Comparison of ENCODE assay signal across 19 mouse cellular contexts in genomic region chr9:14596858-14597257, GRCm38 (mm10). TPM values are rescaled to one million over a fixed set of nuclear protein-coding genes. Genes with fewer than 3 reads are reported as not detected.
DNase-seq lines count a peak whose midpoint lies in the region; ATAC-seq and TF ChIP-seq lines count a peak whose summit lies in the region.
"Had no signal": no experiment of that assay in that cellular context is flagged by ENCODE, and none has a peak within 500 bp of the region (broad histone marks: within the 10 kb centered on the region; RNA-seq: fewer than 3 reads in every experiment).

No protein-coding gene starts in this region.

- H3K36me3 ChIP-seq in heart, embryonic 12.5 days, result peaks cover 40% of the 10 kb centered on the region
- peaks cover 22% of the 10 kb centered on the region for H3K36me3 ChIP-seq in lung, embryonic 16.5 days (ENCODE audit: control insufficient read depth, insufficient read depth, low read length)
- H3K36me3 ChIP-seq in myocyte (ENCODE audit: control insufficient read depth, insufficient read depth), result peaks cover 29% of the 10 kb centered on the region
- peaks cover 6% of the 10 kb centered on the region for H3K36me3 ChIP-seq in midbrain, embryonic 16.5 days (ENCODE audit: control insufficient read depth, insufficient read depth, low read length)

- TF ChIP-seq CTCF in lung, adult 2 months (IDR thresholded peaks at IDR 0.05; ENCODE audit: insufficient read depth, low read length), result no peak

- intact Hi-C loops in gastrocnemius, postnatal 14 days (cut with DNase I; ENCODE audit: low total_unique reads), result no loop called here

- peaks cover 68% of the 10 kb centered on the region for H3K79me2 ChIP-seq in myocyte (ENCODE audit: control insufficient read depth, insufficient read depth)

- H3K4me2 ChIP-seq in heart, embryonic 12.5 days, result no peak overlapping the region
- H3K4me2 ChIP-seq in lung, embryonic 16.5 days (ENCODE audit: low read depth, low read length), result no peak overlapping the region
- H3K4me2 ChIP-seq in myocyte (ENCODE audit: low read depth), result peak overlapping the region; percentile 8
- H3K4me2 ChIP-seq in midbrain, embryonic 16.5 days (ENCODE audit: low read length), result no peak overlapping the region
- H3K4me2 ChIP-seq: hindbrain, embryonic 12.5 days; liver, embryonic 11.5 days; lung, embryonic 15.5 days; neural tube, embryonic 15.5 days had no signal

- no peak overlapping the region for H3ac ChIP-seq in myocyte (ENCODE audit: control insufficient read depth, insufficient read length)

- no peak overlapping the region for H3K9ac ChIP-seq in heart, embryonic 12.5 days
- H3K9ac ChIP-seq in lung, embryonic 16.5 days (ENCODE audit: low read length), result no peak overlapping the region
- no peak overlapping the region for H3K9ac ChIP-seq in midbrain, embryonic 16.5 days (ENCODE audit: low read depth, low read length)
- H3K9ac ChIP-seq: hindbrain, embryonic 12.5 days; lung, embryonic 15.5 days; neural tube, embryonic 15.5 days had no signal

- no peaks in the 10 kb centered on the region for H3K9me3 ChIP-seq in heart, embryonic 12.5 days (replicated peaks)
- no peaks in the 10 kb centered on the region for H3K9me3 ChIP-seq in lung, embryonic 16.5 days (ENCODE audit: control insufficient read depth, low read length)
- H3K9me3 ChIP-seq in midbrain, embryonic 16.5 days (replicated peaks; ENCODE audit: control insufficient read depth, low read length, poor library complexity, severe bottlenecking), result no peaks in the 10 kb centered on the region
- H3K9me3 ChIP-seq: hindbrain, embryonic 12.5 days; lung, embryonic 15.5 days; neural tube, embryonic 15.5 days had no signal

- H3K4me1 ChIP-seq in heart, embryonic 12.5 days (replicated peaks), result peaks cover 55% of the 10 kb centered on the region
- H3K4me1 ChIP-seq in lung, embryonic 16.5 days (replicated peaks; ENCODE audit: control insufficient read depth, insufficient read depth, low read length), result peaks cover 14% of the 10 kb centered on the region; the same call in 1 of the 2 replicates
- peaks cover 10% of the 10 kb centered on the region; the same call in 1 of the 2 replicates for H3K4me1 ChIP-seq in lung, adult 2 months (ENCODE audit: control insufficient read depth, insufficient read depth, low read length)
- H3K4me1 ChIP-seq in midbrain, embryonic 16.5 days (ENCODE audit: control insufficient read depth, insufficient read depth, low read length), result no peaks in the 10 kb centered on the region
- H3K4me1 ChIP-seq: lung, embryonic 15.5 days had no signal

- no peak for TF ChIP-seq POLR2A in lung, adult 2 months (IDR thresholded peaks at IDR 0.05; ENCODE audit: borderline replicate concordance, extremely low read depth, low read depth, low read length)
- TF ChIP-seq POLR2A in myocyte (IDR thresholded peaks at IDR 0.05; ENCODE audit: insufficient read length, low read depth), result no peak

- WGBS in heart, embryonic 12.5 days, result 69% methylated on average over 7 of the region's 7 CpGs
- 70% methylated on average over 7 of the region's 7 CpGs for WGBS in lung, embryonic 16.5 days
- WGBS in lung, adult 2 months, result 61% methylated on average over 7 of the region's 7 CpGs
- WGBS in midbrain, embryonic 16.5 days, result 91% methylated on average over 7 of the region's 7 CpGs

- H3K27ac ChIP-seq in heart, embryonic 12.5 days (ENCODE audit: poor library complexity, severe bottlenecking), result peak overlapping the region; percentile 63
- no peak overlapping the region for H3K27ac ChIP-seq in lung, embryonic 16.5 days (ENCODE audit: low read length)
- no peak overlapping the region for H3K27ac ChIP-seq in midbrain, embryonic 16.5 days (ENCODE audit: low read length)
- H3K27ac ChIP-seq: hindbrain, embryonic 12.5 days; lung, embryonic 15.5 days; neural tube, embryonic 15.5 days had no signal

- H3K4me3 ChIP-seq in heart, embryonic 12.5 days, result no peak overlapping the region
- H3K4me3 ChIP-seq in lung, embryonic 16.5 days (ENCODE audit: low read length), result no peak overlapping the region
- H3K4me3 ChIP-seq in lung, adult 2 months (replicated peaks; ENCODE audit: extremely low read depth, low read depth, low read length), result no peak overlapping the region
- no peak overlapping the region for H3K4me3 ChIP-seq in myocyte
- no peak overlapping the region for H3K4me3 ChIP-seq in midbrain, embryonic 16.5 days (ENCODE audit: low read depth, low read length)
- H3K4me3 ChIP-seq: hindbrain, embryonic 12.5 days; lung, embryonic 15.5 days; neural tube, embryonic 15.5 days had no signal

- no peaks in the 10 kb centered on the region for H3K27me3 ChIP-seq in heart, embryonic 12.5 days (replicated peaks)
- H3K27me3 ChIP-seq in lung, embryonic 16.5 days (ENCODE audit: control insufficient read depth, insufficient read depth, low read depth, low read length), result no peaks in the 10 kb centered on the region
- H3K27me3 ChIP-seq in myocyte (ENCODE audit: control insufficient read depth, insufficient read depth, insufficient read length), result no peaks in the 10 kb centered on the region
- H3K27me3 ChIP-seq in midbrain, embryonic 16.5 days (ENCODE audit: control insufficient read depth, insufficient read depth, low read depth, low read length), result no peaks in the 10 kb centered on the region
- H3K27me3 ChIP-seq: hindbrain, embryonic 12.5 days; lung, embryonic 15.5 days; neural tube, embryonic 15.5 days had no signal

- ATAC-seq in heart, embryonic 12.5 days (ENCODE audit: insufficient number of reproducible peaks, low FRiP score), result no peak
- peak; percentile 54; the same call in 1 of the 2 replicates for ATAC-seq in lung, embryonic 16.5 days (ENCODE audit: low read depth)
- ATAC-seq in midbrain, embryonic 16.5 days, result no peak
- ATAC-seq: activated CD4-positive, CD25-positive, alpha-beta regulatory T cell, adult 4 months; inflammation-experienced regulatory T-cells, adult 6 months had no signal

- no peak for DNase-seq in heart, adult 18-20 months
- no peak for DNase-seq in lung, adult 2 months
- peak; percentile 56 for DNase-seq in gastrocnemius, postnatal 14 days
- DNase-seq in ovary, adult 18-20 months (ENCODE audit: low spot score), result no peak
- DNase-seq: cerebellum, adult 9-11 months; kidney, adult 9 months; kidney, postnatal 36 days; retina, postnatal 1 day; thymus, postnatal 4 days had no signal

TF ChIP-seq in myocyte, 11 proteins besides CTCF, POLR2A, EP300 and RAD21:
- peak in 1 of 3 experiments; percentile 53 for TF ChIP-seq MYOG (IDR thresholded peaks at IDR 0.05; ENCODE audit: control insufficient read depth in 1 of 3, insufficient read depth in 1 of 3, insufficient read length in 2 of 3, low read depth in 2 of 3)
- TF ChIP-seq POLR2AphosphoS2 (IDR thresholded peaks at IDR 0.05; ENCODE audit: insufficient read length, low read depth), result no peak
- TF ChIP-seq MYOD1 (IDR thresholded peaks at IDR 0.05; ENCODE audit: control insufficient read depth in 1 of 3, insufficient read length in 2 of 3, low read depth in 2 of 3), result peak in 2 of 3 experiments; percentile 5 to 18
- no peak for TF ChIP-seq REST (IDR thresholded peaks at IDR 0.05; ENCODE audit: insufficient read depth, insufficient read length)
- TF ChIP-seq E2F4 (IDR thresholded peaks at IDR 0.05; ENCODE audit: insufficient read depth), result no peak
- no peak for TF ChIP-seq TCF3 (IDR thresholded peaks at IDR 0.05; ENCODE audit: insufficient read length, low read depth)
- no peak for TF ChIP-seq USF1 (IDR thresholded peaks at IDR 0.05; ENCODE audit: low read depth)
TF ChIP-seq in myocyte: peak in this region for 2.

RNA-seq across cellular contexts. Expression of gene Amotl1, which starts 48.0 kb away (rescaled TPM):
- polyA plus RNA-seq in heart, embryonic 12.5 days (2016; fragmentation: Nextera tagmentation; extraction: Ambion mirVana), result 20.5 and 20.6 TPM in 2 replicates
- 10 to 100 TPM; 57.6 to 60.4 TPM for total RNA-seq in heart, adult 18-20 months (2021)
- 17.6 and 17.8 TPM in 2 replicates for polyA plus RNA-seq in lung, embryonic 16.5 days (2015; fragmentation: Nextera tagmentation; extraction: Ambion mirVana)
- 36.6 and 47.1 TPM in 2 replicates for polyA plus RNA-seq in lung, adult 2 months (2012; rRNA removed)
- 100 to 1,000 TPM; 264 to 270 TPM for total RNA-seq in gastrocnemius, postnatal 14 days (2021)
- 37.3 TPM for polyA plus RNA-seq in myocyte (2012; fragmentation: generic; extraction: Trizol)
- 8.3 and 9.1 TPM in 2 replicates for polyA plus RNA-seq in midbrain, embryonic 16.5 days (2015; fragmentation: Nextera tagmentation; extraction: Ambion mirVana)
